11 mouse cellular contexts compared by ENCODE assay signal in genomic region chr13:24641491-24642430, GRCm38 (mm10). TPM values are rescaled to one million over a fixed set of nuclear protein-coding genes. Genes with fewer than 3 reads are reported as not detected.
DNase-seq lines count a peak whose midpoint lies in the region; ATAC-seq lines count a peak whose summit lies in the region.
"Had no signal": no experiment of that assay in that cellular context is flagged by ENCODE, and none has a peak within 500 bp of the region (broad histone marks: within the 10 kb centered on the region; RNA-seq: fewer than 3 reads in every experiment).

No protein-coding gene starts in this region.

- H3K27ac ChIP-seq in neural tube, embryonic 13.5 days (replicated peaks), result peak overlapping the region; percentile 67
- no peak overlapping the region for H3K27ac ChIP-seq in forebrain, embryonic 14.5 days (ENCODE audit: low read depth, low read length)
- peak overlapping the region; percentile 20; the same call in 1 of the 2 replicates for H3K27ac ChIP-seq in liver, embryonic 13.5 days
- H3K27ac ChIP-seq in neural tube, embryonic 15.5 days (replicated peaks), result peak overlapping the region; percentile 73
- H3K27ac ChIP-seq in heart, embryonic 12.5 days (ENCODE audit: poor library complexity, severe bottlenecking), result no peak overlapping the region

- H3K27me3 ChIP-seq in neural tube, embryonic 13.5 days, result no peaks in the 10 kb centered on the region
- peaks cover 3% of the 10 kb centered on the region for H3K27me3 ChIP-seq in forebrain, embryonic 14.5 days (replicated peaks; ENCODE audit: control insufficient read depth, insufficient read depth, low read length)
- H3K27me3 ChIP-seq in liver, embryonic 13.5 days, result peaks cover 34% of the 10 kb centered on the region
- no peaks in the 10 kb centered on the region for H3K27me3 ChIP-seq in neural tube, embryonic 15.5 days (replicated peaks)
- H3K27me3 ChIP-seq in heart, embryonic 12.5 days (replicated peaks), result peaks cover 3% of the 10 kb centered on the region; the same call in 1 of the 2 replicates

- no peak overlapping the region for H3K9ac ChIP-seq in neural tube, embryonic 13.5 days
- H3K9ac ChIP-seq in forebrain, embryonic 14.5 days (ENCODE audit: low read length), result no peak overlapping the region
- H3K9ac ChIP-seq in liver, embryonic 13.5 days, result no peak overlapping the region
- H3K9ac ChIP-seq in neural tube, embryonic 15.5 days (replicated peaks), result no peak overlapping the region
- H3K9ac ChIP-seq in heart, embryonic 12.5 days, result no peak overlapping the region
- H3K9ac ChIP-seq: lung, embryonic 14.5 days had no signal

- no peak overlapping the region for H3K4me3 ChIP-seq in neural tube, embryonic 13.5 days
- no peak overlapping the region for H3K4me3 ChIP-seq in forebrain, embryonic 14.5 days (ENCODE audit: low read depth, low read length)
- no peak overlapping the region for H3K4me3 ChIP-seq in liver, embryonic 13.5 days (replicated peaks)
- H3K4me3 ChIP-seq in neural tube, embryonic 15.5 days (replicated peaks), result 0 out of 2 replicates have a peak overlapping the region, but pooled peaks have one; percentile 15
- H3K4me3 ChIP-seq in heart, embryonic 12.5 days, result no peak overlapping the region

- H3K4me1 ChIP-seq in neural tube, embryonic 13.5 days (replicated peaks), result peaks cover 70% of the 10 kb centered on the region
- 0 out of 2 replicates have a peak, but pooled peaks cover 3% of the 10 kb centered on the region for H3K4me1 ChIP-seq in forebrain, embryonic 14.5 days (ENCODE audit: control insufficient read depth, insufficient read depth, low read length)
- peaks cover 50% of the 10 kb centered on the region for H3K4me1 ChIP-seq in liver, embryonic 13.5 days (replicated peaks)
- H3K4me1 ChIP-seq in neural tube, embryonic 15.5 days, result peaks cover 52% of the 10 kb centered on the region
- peaks cover 55% of the 10 kb centered on the region for H3K4me1 ChIP-seq in heart, embryonic 12.5 days (replicated peaks)

- peak overlapping the region; percentile 85 for H3K4me2 ChIP-seq in neural tube, embryonic 13.5 days
- H3K4me2 ChIP-seq in forebrain, embryonic 14.5 days (ENCODE audit: low read length), result peak overlapping the region; percentile 96
- H3K4me2 ChIP-seq in liver, embryonic 13.5 days, result 0 out of 2 replicates have a peak overlapping the region, but pooled peaks have one; percentile 17
- H3K4me2 ChIP-seq in neural tube, embryonic 15.5 days, result peak overlapping the region; percentile 89
- no peak overlapping the region for H3K4me2 ChIP-seq in heart, embryonic 12.5 days
- H3K4me2 ChIP-seq: lung, embryonic 14.5 days had no signal

- no peaks in the 10 kb centered on the region for H3K9me3 ChIP-seq in neural tube, embryonic 13.5 days
- H3K9me3 ChIP-seq in forebrain, embryonic 14.5 days (replicated peaks; ENCODE audit: control insufficient read depth, low read length), result no peaks in the 10 kb centered on the region
- no peaks in the 10 kb centered on the region for H3K9me3 ChIP-seq in liver, embryonic 13.5 days (replicated peaks)
- H3K9me3 ChIP-seq in neural tube, embryonic 15.5 days (replicated peaks), result no peaks in the 10 kb centered on the region
- H3K9me3 ChIP-seq in heart, embryonic 12.5 days (replicated peaks), result no peaks in the 10 kb centered on the region
- H3K9me3 ChIP-seq: G1E had no signal

- DNase-seq in neural tube, embryonic 10.5 days (ENCODE audit: extremely low spot score, low spot score), result no peak
- no peak for DNase-seq in forebrain, embryonic 14.5 days (ENCODE audit: low spot score)
- DNase-seq in liver, embryonic 13.5 days, result no peak
- no peak for DNase-seq in cerebellum, postnatal 10 days
- DNase-seq in heart, postnatal 25 days (ENCODE audit: low spot score), result no peak
- DNase-seq: lung, embryonic 14.5 days had no signal

- 60% methylated on average over 7 of the region's 7 CpGs for WGBS in neural tube, embryonic 13.5 days
- 29% methylated on average over 7 of the region's 7 CpGs for WGBS in forebrain, embryonic 14.5 days
- 13% methylated on average over 7 of the region's 7 CpGs for WGBS in liver, embryonic 13.5 days (ENCODE audit: insufficient replicate concordance)
- 57% methylated on average over 7 of the region's 7 CpGs for WGBS in neural tube, embryonic 15.5 days
- WGBS in heart, embryonic 12.5 days, result 57% methylated on average over 7 of the region's 7 CpGs

- 0 out of 2 replicates have a peak, but pooled peaks cover 6% of the 10 kb centered on the region for H3K36me3 ChIP-seq in neural tube, embryonic 13.5 days
- H3K36me3 ChIP-seq in forebrain, embryonic 14.5 days (ENCODE audit: control insufficient read depth, insufficient read depth, low read length), result no peaks in the 10 kb centered on the region
- no peaks in the 10 kb centered on the region for H3K36me3 ChIP-seq in liver, embryonic 13.5 days
- no peaks in the 10 kb centered on the region for H3K36me3 ChIP-seq in neural tube, embryonic 15.5 days
- no peaks in the 10 kb centered on the region for H3K36me3 ChIP-seq in heart, embryonic 12.5 days
- H3K36me3 ChIP-seq: G1E had no signal

- ATAC-seq in neural tube, embryonic 13.5 days (ENCODE audit: low read depth), result no peak
- no peak for ATAC-seq in forebrain, embryonic 14.5 days
- no peak for ATAC-seq in liver, embryonic 13.5 days (ENCODE audit: low read depth)
- ATAC-seq in neural tube, embryonic 15.5 days (ENCODE audit: low FRiP score), result no peak
- no peak for ATAC-seq in heart, embryonic 12.5 days (ENCODE audit: insufficient number of reproducible peaks, low FRiP score)
- ATAC-seq: intestine, embryonic 16.5 days had no signal

- intact Hi-C loops in heart, postnatal 25 days (cut with DNase I), result no loop called here

RNA-seq across cellular contexts. Expression of gene Ripor2, which starts 59.8 kb away (rescaled TPM):
- 20.7 and 21.7 TPM in 2 replicates for polyA plus RNA-seq in neural tube, embryonic 13.5 days (2015; fragmentation: Nextera tagmentation; extraction: Ambion mirVana)
- polyA plus RNA-seq in forebrain, embryonic 14.5 days (2014; fragmentation: Nextera tagmentation; extraction: Ambion mirVana), result 16.9 and 21.0 TPM in 2 replicates
- 3.9 and 4.9 TPM in 2 replicates for polyA plus RNA-seq in liver, embryonic 13.5 days (2015; fragmentation: Nextera tagmentation; extraction: Ambion mirVana)
- 21.3 and 24.0 TPM in 2 replicates for polyA plus RNA-seq in neural tube, embryonic 15.5 days (2015; fragmentation: Nextera tagmentation; extraction: Ambion mirVana)
- polyA plus RNA-seq in heart, embryonic 12.5 days (2016; fragmentation: Nextera tagmentation; extraction: Ambion mirVana), result 10.5 and 10.9 TPM in 2 replicates
- 1 to 10 TPM; 5.3 to 7.2 TPM for total RNA-seq in heart, postnatal 25 days (2021)
- polyA plus RNA-seq: G1E had no signal

Comparison
In these comparisons a context has a peak if more than half of its experiments do, and no peak if none do; other contexts are left out.
1. H3K27ac ChIP-seq: peak in neural tube, embryonic 13.5 days (single experiment), liver, embryonic 13.5 days (single experiment) and neural tube, embryonic 15.5 days (single experiment); none in forebrain, embryonic 14.5 days (single experiment) and heart, embryonic 12.5 days (single experiment).